Mouse (Mus musculus): ENCODE data around the gene Tns1. TPM values are rescaled to one million over a fixed set of nuclear protein-coding genes. Genes with fewer than 3 reads are reported as not detected.

Tns1 gene
- total and polyA plus RNA-seq, 3 experiments: 0.40 to 3.6 (median 0.89) TPM

DNA sequence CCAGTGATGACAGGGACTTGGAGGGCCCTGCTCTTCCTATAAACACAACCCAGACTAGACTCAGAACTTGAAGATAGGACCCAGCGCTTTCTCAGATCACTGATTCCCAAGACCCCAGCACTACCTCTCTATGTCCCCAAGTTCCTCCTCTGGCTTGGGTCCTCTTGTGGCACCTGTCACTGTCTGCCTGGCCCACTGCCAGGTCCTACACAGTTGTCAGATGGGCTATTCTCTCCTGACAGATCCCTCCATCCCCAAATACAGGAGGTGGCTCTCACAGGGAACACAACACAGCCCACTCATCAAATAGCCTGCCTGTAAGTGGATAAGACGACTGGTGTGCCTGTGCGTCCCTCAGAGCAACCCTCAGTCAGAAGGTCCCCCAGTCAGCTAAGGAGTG, 101.3 kb downstream of the Tns1 start:
- in situ Hi-C loops (cut with MboI; ENCODE audit: low pct_ligation_motif_present, low pct_unique_long_range_greater_than_20kb, low sequenced_read_pairs): no loop called here
- Histone ChIP-seq H3K79me2 (replicated peaks; ENCODE audit: control insufficient read depth, extremely low read depth, insufficient read depth, poor library complexity, severe bottlenecking) (no peaks in the 10 kb centered on the region), H3K27me3 (replicated peaks) (peaks cover 14% of the 10 kb centered on the region), H3K27ac (ENCODE audit: insufficient read depth, low read depth) (no peak overlapping the region), H3K9ac (ENCODE audit: insufficient read depth, low read depth) (no peak overlapping the region), H3K36me3 (replicated peaks in 1 of 2; ENCODE audit: control insufficient read depth in 1 of 2, insufficient read depth in 1 of 2, low read length in 1 of 2) (no peaks in the 10 kb centered on the region), H3K9me3 (replicated peaks; ENCODE audit: low read length) (no peaks in the 10 kb centered on the region), H3K4me1 (ENCODE audit: control insufficient read depth in 1 of 2, insufficient read depth in 2 of 2) (peaks cover 0 to 11% of the 10 kb centered on the region in 2 experiments; a peak in 2 of 4 replicates), H3K4me3 (replicated peaks in 1 of 3; ENCODE audit: low read depth in 2 of 3, low read length in 2 of 3, poor library complexity in 1 of 3) (no peak overlapping the region), H3K4me2 (ENCODE audit: insufficient read depth, low read depth, poor library complexity, severe bottlenecking) (no peak overlapping the region)
- dilution Hi-C loops (cut with MboI; ENCODE audit: extremely low pct_ligation_motif_present, extremely low pct_unique_long_range_greater_than_20kb, low sequenced_read_pairs): no loop called here
- TF ChIP-seq MEF2A (IDR thresholded peaks at IDR 0.05; ENCODE audit: borderline replicate concordance, low read depth, low read length): no peak
- no peak for TF ChIP-seq MAZ (IDR thresholded peaks at IDR 0.05; ENCODE audit: low read depth, low read length)
- TF ChIP-seq RCOR1 (conservative IDR thresholded peaks at IDR 0.05; ENCODE audit: low read depth, low read length): no peak
- no peak for TF ChIP-seq JUND (conservative IDR thresholded peaks at IDR 0.05; ENCODE audit: low read depth, low read length)
- DNase-seq (ENCODE audit: extremely low read depth): no peak

GRCm38 (mm10) chr1:74022536-74022935, 101.7 kb downstream of the Tns1 start:
- H3K4me1 ChIP-seq (ENCODE audit: control insufficient read depth in 1 of 2, insufficient read depth in 2 of 2): peaks cover 0 to 11% of the 10 kb centered on the region in 2 experiments; a peak in 2 of 4 replicates
- H3K9me3 ChIP-seq (replicated peaks; ENCODE audit: low read length): no peaks in the 10 kb centered on the region
- H3K9ac ChIP-seq (ENCODE audit: insufficient read depth, low read depth): no peak overlapping the region
- in situ Hi-C loops (cut with MboI; ENCODE audit: low pct_ligation_motif_present, low pct_unique_long_range_greater_than_20kb, low sequenced_read_pairs) (no loop called here), dilution Hi-C loops (cut with MboI; ENCODE audit: extremely low pct_ligation_motif_present, extremely low pct_unique_long_range_greater_than_20kb, low sequenced_read_pairs) (no loop called here)
- no peaks in the 10 kb centered on the region for H3K36me3 ChIP-seq (replicated peaks in 1 of 2; ENCODE audit: control insufficient read depth in 1 of 2, insufficient read depth in 1 of 2, low read length in 1 of 2)
- no peak overlapping the region for H3K4me3 ChIP-seq (replicated peaks in 1 of 3; ENCODE audit: low read depth in 2 of 3, low read length in 2 of 3, poor library complexity in 1 of 3)
- no peak for DNase-seq (ENCODE audit: extremely low read depth)
- peaks cover 14% of the 10 kb centered on the region for H3K27me3 ChIP-seq (replicated peaks)
- no peaks in the 10 kb centered on the region for H3K79me2 ChIP-seq (replicated peaks; ENCODE audit: control insufficient read depth, extremely low read depth, insufficient read depth, poor library complexity, severe bottlenecking)
- H3K4me2 ChIP-seq (ENCODE audit: insufficient read depth, low read depth, poor library complexity, severe bottlenecking): no peak overlapping the region
- TF ChIP-seq PAX5 (IDR thresholded peaks at IDR 0.05; ENCODE audit: low read length) (no peak), RCOR1 (conservative IDR thresholded peaks at IDR 0.05; ENCODE audit: low read depth, low read length) (no peak), MYC (IDR thresholded peaks at IDR 0.05; ENCODE audit: low read depth, low read length) (no peak), JUND (conservative IDR thresholded peaks at IDR 0.05; ENCODE audit: low read depth, low read length) (no peak), JUN (IDR thresholded peaks at IDR 0.05; ENCODE audit: insufficient read depth, low read depth, low read length) (no peak), USF2 (conservative IDR thresholded peaks at IDR 0.05; ENCODE audit: low read depth, low read length) (no peak), ZMIZ1 (IDR thresholded peaks at IDR 0.05; ENCODE audit: low read depth, low read length) (no peak), NELFE (IDR thresholded peaks at IDR 0.05; ENCODE audit: low read depth, low read length) (no peak), E2F4 (IDR thresholded peaks at IDR 0.05; ENCODE audit: insufficient replicate concordance, low read depth, low read length) (no peak)
- H3K27ac ChIP-seq (ENCODE audit: insufficient read depth, low read depth): no peak overlapping the region

GRCm38 (mm10) chr1:74020235-74020634, 104.0 kb downstream of the Tns1 start:
- no peaks in the 10 kb centered on the region for H3K9me3 ChIP-seq (replicated peaks; ENCODE audit: low read length)
- dilution Hi-C loops (cut with MboI; ENCODE audit: extremely low pct_ligation_motif_present, extremely low pct_unique_long_range_greater_than_20kb, low sequenced_read_pairs): no loop called here
- no peak overlapping the region for H3K4me2 ChIP-seq (ENCODE audit: insufficient read depth, low read depth, poor library complexity, severe bottlenecking)
- no peaks in the 10 kb centered on the region for H3K36me3 ChIP-seq (replicated peaks in 1 of 2; ENCODE audit: control insufficient read depth in 1 of 2, insufficient read depth in 1 of 2, low read length in 1 of 2)
- peaks cover 16% of the 10 kb centered on the region for H3K27me3 ChIP-seq (replicated peaks)
- no peak overlapping the region for H3K9ac ChIP-seq (ENCODE audit: insufficient read depth, low read depth)
- no peak overlapping the region for H3K4me3 ChIP-seq (replicated peaks in 1 of 3; ENCODE audit: low read depth in 2 of 3, low read length in 2 of 3, poor library complexity in 1 of 3)
- no peak overlapping the region for H3K27ac ChIP-seq (ENCODE audit: insufficient read depth, low read depth)
- no peak for DNase-seq (ENCODE audit: extremely low read depth)
- no peaks in the 10 kb centered on the region for H3K79me2 ChIP-seq (replicated peaks; ENCODE audit: control insufficient read depth, extremely low read depth, insufficient read depth, poor library complexity, severe bottlenecking)
- in situ Hi-C loops (cut with MboI; ENCODE audit: low pct_ligation_motif_present, low pct_unique_long_range_greater_than_20kb, low sequenced_read_pairs): no loop called here
- no peak for TF ChIP-seq MYC (IDR thresholded peaks at IDR 0.05; ENCODE audit: low read depth, low read length)
- peaks cover 0 to 20% of the 10 kb centered on the region in 2 experiments; a peak in 2 of 4 replicates for H3K4me1 ChIP-seq (ENCODE audit: control insufficient read depth in 1 of 2, insufficient read depth in 2 of 2)

Measured in CH12.LX (cell line).